Mouse (Mus musculus) heart, embryonic 14.5 days (tissue): ENCODE data around the gene Ercc1. TPM values are rescaled to one million over a fixed set of nuclear protein-coding genes. Genes with fewer than 3 reads are reported as not detected.

Source experiments
- ATAC-seq: fragments of 200-750 bp; cut with Nextera tagmentation; 2 replicates; pipeline ENCODE4 v1.8.0; 2017; ENCODE audit warnings: low read depth, moderate TSS enrichment; ENCODE audit not compliant: insufficient number of reproducible peaks, insufficient read depth, low FRiP score
- H3K27ac ChIP-seq, 2 experiments: fragments of 200-500 bp in 1 of 2; fragments of 300-500 bp in 1 of 2; sonication (generic) in 1 of 2; replicated peaks in 1 of 2; 2 replicates each; pipeline ENCODE4 v1.5.1; 2012 to 2014; ENCODE audit warnings: low read depth in 2 of 2, low read length in 2 of 2, control low read depth in 1 of 2, mild to moderate bottlenecking in 1 of 2, mixed read lengths in 1 of 2; ENCODE audit not compliant: control insufficient read depth in 1 of 2, insufficient read depth in 1 of 2
- H3K27me3 ChIP-seq: fragments of 300-500 bp; sonication (generic); 2 replicates; pipeline ENCODE4 v1.6.1; 2014; ENCODE audit warnings: mild to moderate bottlenecking, low read length, control low read depth; ENCODE audit not compliant: control insufficient read depth, insufficient read depth
- H3K36me3 ChIP-seq: fragments of 300-500 bp; sonication (generic); 2 replicates; pipeline ENCODE4 v1.6.1; 2014; ENCODE audit warnings: mild to moderate bottlenecking, control low read depth, low read length, mixed read lengths; ENCODE audit not compliant: control insufficient read depth, insufficient read depth
- H3K4me1 ChIP-seq, 2 experiments: fragments of 200-500 bp in 1 of 2; fragments of 300-500 bp in 1 of 2; sonication (generic) in 1 of 2; 2 replicates each; pipeline ENCODE4 v1.6.1; 2012 to 2014; ENCODE audit warnings: low read length in 2 of 2, control low read depth in 1 of 2, mixed read lengths in 1 of 2; ENCODE audit not compliant: control insufficient read depth in 2 of 2, insufficient read depth in 2 of 2
- H3K4me2 ChIP-seq: fragments of 300-500 bp; sonication (generic); 2 replicates; pipeline ENCODE4 v1.6.1; 2014; ENCODE audit warnings: mild to moderate bottlenecking, low read length
- H3K4me3 ChIP-seq, 2 experiments: fragments of 200-500 bp in 1 of 2; fragments of 300-500 bp in 1 of 2; sonication (generic) in 1 of 2; 2 replicates each; pipeline ENCODE4 v1.5.1; 2012 to 2014; ENCODE audit warnings: low read length in 2 of 2, mild to moderate bottlenecking in 2 of 2, control low read depth in 1 of 2, low read depth in 1 of 2, moderate library complexity in 1 of 2; ENCODE audit not compliant: control insufficient read depth in 1 of 2, insufficient read depth in 1 of 2
- H3K9ac ChIP-seq: fragments of 300-500 bp; sonication (generic); 2 replicates; pipeline ENCODE4 v1.6.1; 2014; ENCODE audit warnings: mild to moderate bottlenecking, low read length
- H3K9me3 ChIP-seq: fragments of 300-500 bp; sonication (generic); 2 replicates; pipeline ENCODE4 v1.6.1; 2016; ENCODE audit warnings: low read length, control low read depth; ENCODE audit not compliant: control insufficient read depth
- WGBS: fragments of 180-500 bp; shearing (Covaris S2); extraction: QIAGEN DNeasy Blood & Tissue Kit; methylation state at CpG from one replicate; pipeline ENCODE4 v1.1.7; 2014; 5-methylcytosine and 5-hydroxymethylcytosine counted together
- polyA plus RNA-seq: library from polyadenylated mRNA; unstranded; fragments of >200 nt; fragmentation: Nextera tagmentation; extraction: Ambion mirVana; gene quantifications from 2 replicates; pipeline ENCODE4 v1.2.1, GENCODE M21; 2014

Ercc1 gene
- polyA plus RNA-seq, 1 experiment from 2014 or later, result 68.7 TPM

DNA sequence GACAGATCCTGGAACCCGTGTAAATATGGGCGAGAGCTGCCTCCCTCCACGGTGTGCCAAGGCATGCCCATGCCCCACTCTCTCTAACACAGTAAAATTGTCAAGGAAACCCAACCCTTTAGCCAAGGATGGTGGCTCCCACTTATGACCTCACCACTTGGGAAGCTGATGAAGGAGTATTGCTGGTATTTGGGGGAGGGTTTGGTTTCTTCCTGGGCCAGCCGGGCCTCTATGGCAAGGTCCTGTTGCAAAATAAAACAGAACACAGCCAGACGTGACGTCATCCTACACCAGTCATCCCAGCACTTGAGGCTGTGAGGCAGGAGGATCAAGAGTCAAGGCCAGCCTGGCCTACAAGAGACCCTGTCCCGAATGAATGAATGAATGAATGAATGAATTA lies 6.0 kb upstream of the Ercc1 start:
- peaks cover 36 to 40% of the 10 kb centered on the region in 2 experiments for H3K4me1 ChIP-seq
- peak overlapping the region in 1 of 2 experiments; percentile 35; a peak in 1 of 4 replicates for H3K27ac ChIP-seq
- 46% methylated on average over 7 of the region's 7 CpGs for WGBS
- no peak overlapping the region for H3K4me2 ChIP-seq
- no peak overlapping the region for H3K4me3 ChIP-seq
- H3K9ac ChIP-seq, result no peak overlapping the region
- H3K27me3 ChIP-seq, result no peaks in the 10 kb centered on the region
- 0 out of 2 replicates have a peak, but pooled peaks cover 2% of the 10 kb centered on the region for H3K36me3 ChIP-seq
- ATAC-seq, result no peak
- no peaks in the 10 kb centered on the region for H3K9me3 ChIP-seq

- Histone ChIP-seq H3K4me3 (peak overlapping the region; percentile 44 to 55), H3K9me3 (no peaks in the 10 kb centered on the region), H3K36me3 (0 out of 2 replicates have a peak, but pooled peaks cover 2% of the 10 kb centered on the region), H3K4me2 (peak overlapping the region; percentile 74), H3K4me1 (peaks cover 39 to 49% of the 10 kb centered on the region in 2 experiments), H3K27ac (peak overlapping the region; percentile 94 to 99), H3K27me3 (no peaks in the 10 kb centered on the region), H3K9ac (peak overlapping the region; percentile 69)
- 11% methylated on average over 10 of the region's 10 CpGs for WGBS
- ATAC-seq, result no peak
Observed at GRCm38 (mm10) chr7:19341250-19341649, 3.3 kb upstream of the Ercc1 start.

DNA sequence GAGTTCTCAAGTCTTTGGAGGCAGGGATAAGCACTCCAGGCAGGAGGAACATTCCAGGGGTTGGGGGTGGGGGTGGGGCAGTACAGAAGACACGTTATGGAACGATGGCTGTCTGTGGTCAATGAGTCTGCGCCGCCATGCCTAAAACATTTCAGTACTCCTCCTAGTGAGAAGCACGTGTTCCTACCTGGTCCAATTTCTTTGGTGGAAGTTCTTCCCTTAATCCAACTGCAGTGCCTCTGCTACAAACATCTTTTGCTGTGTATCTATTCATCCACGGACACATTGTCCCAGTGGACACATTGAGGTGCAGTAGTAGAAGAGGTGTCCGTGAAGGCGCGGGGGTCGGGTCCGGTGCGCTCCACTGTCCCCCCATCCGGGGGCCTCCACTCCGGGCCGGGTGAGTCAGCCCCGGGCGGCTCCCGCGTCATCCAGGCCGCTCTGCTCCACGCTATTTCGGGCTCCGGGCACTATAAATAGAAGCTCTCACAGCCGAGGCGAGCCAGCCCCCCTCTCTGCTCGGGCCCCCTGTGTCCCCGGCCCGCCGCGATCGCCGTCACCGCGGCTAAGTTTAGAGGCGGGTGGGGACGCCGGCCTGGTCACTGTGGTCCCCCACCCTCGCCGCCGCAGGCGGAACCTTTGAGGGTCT lies 2.7 kb upstream of the Ercc1 start:
- Histone ChIP-seq H3K4me1 (peaks cover 38 to 47% of the 10 kb centered on the region in 2 experiments), H3K36me3 (0 out of 2 replicates have a peak, but pooled peaks cover under 1% of the 10 kb centered on the region), H3K4me2 (peak overlapping the region; percentile 74), H3K9me3 (no peaks in the 10 kb centered on the region), H3K27ac (peak overlapping the region; percentile 94 to 99), H3K9ac (peak overlapping the region; percentile 69), H3K27me3 (no peaks in the 10 kb centered on the region), H3K4me3 (peak overlapping the region; percentile 44 to 55)
- under 1% methylated on average over 41 of the region's 41 CpGs for WGBS
- peak; percentile 83 for ATAC-seq

DNA sequence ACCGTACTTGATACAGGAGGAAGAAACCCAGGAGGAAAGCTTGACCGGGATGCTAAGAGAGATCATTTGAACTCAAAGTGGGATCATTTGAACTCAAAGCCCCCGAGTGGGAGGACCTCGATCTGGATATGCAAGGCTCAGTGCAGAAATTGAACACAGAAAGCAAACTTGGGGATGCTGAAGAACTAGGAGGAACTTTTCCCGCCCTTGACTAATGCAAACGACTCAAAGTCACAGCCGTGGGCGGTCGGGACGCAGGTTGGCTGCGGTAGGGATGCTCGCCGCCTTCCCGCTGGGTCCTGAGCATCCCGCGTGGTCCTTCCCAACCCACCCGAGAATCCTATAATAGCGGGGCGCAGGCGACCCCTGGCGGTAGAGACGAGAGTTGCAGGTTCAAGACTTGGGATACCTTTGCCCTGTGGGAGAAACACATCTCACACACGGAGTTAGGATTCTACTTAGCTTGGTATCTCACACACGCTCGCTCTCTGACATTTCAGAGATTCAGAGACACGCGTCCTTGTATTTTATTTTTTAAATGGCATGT lies 2.0 kb upstream of the Ercc1 start:
- Histone ChIP-seq H3K9me3 (no peaks in the 10 kb centered on the region), H3K4me2 (peak overlapping the region; percentile 74), H3K4me3 (peak overlapping the region; percentile 44 to 55), H3K9ac (peak overlapping the region; percentile 69), H3K27ac (peak overlapping the region; percentile 94 to 99), H3K27me3 (no peaks in the 10 kb centered on the region), H3K4me1 (peaks cover 31 to 42% of the 10 kb centered on the region in 2 experiments), H3K36me3 (peaks cover 2% of the 10 kb centered on the region; the same call in 1 of the 2 replicates)
- 0% methylated on average over 27 of the region's 27 CpGs for WGBS
- ATAC-seq, result peak; percentile 36; the same call in 1 of the 2 replicates

- Histone ChIP-seq H3K4me2 (peak overlapping the region; percentile 74), H3K4me3 (no peak overlapping the region), H3K27me3 (no peaks in the 10 kb centered on the region), H3K9ac (no peak overlapping the region), H3K36me3 (peaks cover 8% of the 10 kb centered on the region), H3K4me1 (peaks cover 27 to 42% of the 10 kb centered on the region in 2 experiments), H3K9me3 (no peaks in the 10 kb centered on the region), H3K27ac (0 out of 4 replicates have a peak overlapping the region, but pooled peaks of 1 of the 2 experiments have one; percentile 8)
- WGBS, result 2% methylated on average over 11 of the region's 11 CpGs
- no peak for ATAC-seq
Observed at GRCm38 (mm10) chr7:19343210-19343808, 1.3 kb upstream of the Ercc1 start.

DNA sequence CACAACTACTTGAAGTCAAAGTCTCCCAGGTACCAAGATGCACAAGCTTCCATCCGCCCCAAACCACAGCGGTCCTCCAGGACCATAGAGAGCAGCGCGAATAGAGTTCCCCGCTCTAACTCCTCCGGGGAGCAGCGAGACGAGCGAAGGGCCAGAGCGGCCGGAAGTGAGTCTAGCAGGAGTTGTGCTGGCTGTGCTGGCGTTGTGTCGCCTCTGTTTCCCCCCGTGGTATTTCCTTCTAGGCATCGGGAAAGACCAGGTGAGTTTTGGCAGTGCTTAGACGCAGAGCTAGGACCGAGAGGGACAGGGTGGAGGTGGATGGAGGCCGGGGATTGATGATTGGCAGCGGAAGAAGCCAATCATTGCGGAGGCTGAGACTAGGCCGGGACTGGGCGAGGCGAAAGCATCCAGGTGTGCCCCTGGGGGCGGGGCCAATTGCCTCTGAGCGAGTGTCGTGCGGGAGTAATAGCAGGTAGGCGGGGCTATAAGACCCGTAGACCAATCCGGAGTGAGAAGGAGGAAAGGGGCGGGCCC lies 427 bp downstream of the Ercc1 start:
- peak overlapping the region; percentile 73 to 80 for H3K27ac ChIP-seq
- no peaks in the 10 kb centered on the region for H3K9me3 ChIP-seq
- peaks cover 24% of the 10 kb centered on the region for H3K36me3 ChIP-seq
- peak overlapping the region; percentile 69 to 95 for H3K4me3 ChIP-seq
- H3K4me1 ChIP-seq, result peaks cover 21 to 36% of the 10 kb centered on the region in 2 experiments
- ATAC-seq, result peak; percentile 79
- peak overlapping the region; percentile 79 for H3K9ac ChIP-seq
- WGBS, result under 1% methylated on average over 31 of the region's 31 CpGs
- no peaks in the 10 kb centered on the region for H3K27me3 ChIP-seq
- peak overlapping the region; percentile 82 for H3K4me2 ChIP-seq

DNA sequence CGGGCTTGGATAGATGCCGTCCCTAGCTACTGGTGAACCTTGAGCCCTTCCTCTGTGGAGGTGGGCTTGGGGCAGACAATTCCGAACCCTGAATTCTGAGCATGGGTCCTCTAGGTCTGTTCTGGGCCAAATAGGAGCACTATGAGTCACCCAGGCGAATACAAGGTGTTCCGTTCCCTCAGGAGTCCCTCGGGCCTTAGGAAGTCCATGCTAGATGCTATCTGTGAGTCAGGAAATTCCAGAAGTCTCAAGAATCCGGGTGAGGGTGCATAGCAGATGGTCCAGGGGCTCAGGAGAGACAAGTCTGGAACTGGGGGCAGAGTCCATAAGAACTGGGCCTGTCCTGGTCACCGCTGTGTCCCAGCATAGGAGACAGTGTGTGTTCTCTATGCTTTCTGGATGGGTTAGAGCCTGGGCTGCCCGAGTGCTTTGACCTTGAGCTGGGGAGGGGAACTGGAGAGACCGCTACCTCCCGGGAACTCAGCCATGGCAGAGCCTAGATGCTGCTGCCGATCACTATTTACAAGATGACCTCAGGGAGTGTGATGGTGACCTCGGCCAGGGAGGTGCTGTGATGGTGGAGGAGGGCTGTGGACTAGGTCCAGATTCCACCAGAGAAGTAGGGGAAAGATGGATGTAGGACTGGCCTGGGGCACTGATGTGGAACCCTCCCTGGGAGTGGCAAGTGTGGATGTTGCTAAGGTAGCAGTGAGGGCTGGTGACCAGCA lies 4.8 kb downstream of the Ercc1 start:
- Histone ChIP-seq H3K4me1 (peaks cover 9 to 10% of the 10 kb centered on the region in 2 experiments), H3K27me3 (no peaks in the 10 kb centered on the region), H3K36me3 (peaks cover 60% of the 10 kb centered on the region), H3K4me3 (no peak overlapping the region), H3K9ac (peak overlapping the region; percentile 30; the same call in 1 of the 2 replicates), H3K9me3 (no peaks in the 10 kb centered on the region), H3K27ac (no peak overlapping the region), H3K4me2 (no peak overlapping the region)
- no peak for ATAC-seq
- WGBS, result 72% methylated on average over 13 of the region's 13 CpGs
